Mouse (Mus musculus): Measurements from ENCODE around the gene Padi4.

DNA sequence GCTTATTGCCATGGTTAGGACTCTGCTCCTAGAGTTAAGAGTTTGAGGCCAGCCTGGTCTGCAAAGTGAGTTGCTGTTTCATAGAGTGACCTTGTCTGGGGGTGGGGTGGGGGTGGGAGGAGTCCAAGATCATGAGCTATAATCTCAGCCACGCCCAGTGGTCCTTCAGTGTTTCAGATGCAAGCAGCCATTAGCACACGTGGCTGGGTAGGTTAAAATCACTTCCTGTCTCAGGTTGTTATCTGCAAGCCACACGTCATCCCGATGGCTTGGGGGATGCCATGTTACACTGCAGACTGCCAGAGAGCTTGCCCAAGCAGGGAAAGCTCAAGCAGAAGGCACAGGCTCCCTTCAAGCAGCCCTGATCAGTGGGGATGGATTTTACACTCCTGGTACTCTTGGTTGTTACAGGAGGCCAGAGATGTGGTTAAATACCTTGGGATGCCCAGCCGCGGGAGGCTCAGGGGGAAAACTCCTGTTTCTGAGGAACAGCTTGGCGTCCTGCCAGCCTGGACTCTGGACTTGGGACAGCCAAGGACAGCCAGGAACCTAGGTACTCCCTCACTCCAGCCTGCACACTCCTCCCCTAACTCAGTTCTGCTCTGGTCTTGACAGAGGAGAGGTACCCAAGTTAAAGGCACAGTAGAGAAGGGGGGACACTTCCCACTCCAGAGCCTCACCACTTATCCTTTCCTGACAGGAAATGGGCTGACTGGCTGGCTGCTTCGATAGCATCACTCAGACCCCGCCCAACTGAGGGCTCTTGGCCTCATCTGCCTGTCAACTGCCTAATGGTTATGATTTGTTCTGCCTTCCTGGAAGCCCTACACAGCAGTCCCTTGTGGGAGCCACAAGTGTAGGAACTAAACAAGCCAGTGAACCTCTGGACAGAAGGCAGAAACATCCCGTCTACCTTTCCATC lies 42.2 kb upstream of the Padi4 start:
- TF ChIP-seq CTCF (IDR thresholded peaks at IDR 0.05; ENCODE audit: low read depth, low read length), result no peak
- no peak for TF ChIP-seq POLR2A (IDR thresholded peaks at IDR 0.05; ENCODE audit: extremely low read depth, insufficient read depth, low read length)
